Mouse (Mus musculus): ENCODE results near the gene Bend7.

Gene Bend7

DNA sequence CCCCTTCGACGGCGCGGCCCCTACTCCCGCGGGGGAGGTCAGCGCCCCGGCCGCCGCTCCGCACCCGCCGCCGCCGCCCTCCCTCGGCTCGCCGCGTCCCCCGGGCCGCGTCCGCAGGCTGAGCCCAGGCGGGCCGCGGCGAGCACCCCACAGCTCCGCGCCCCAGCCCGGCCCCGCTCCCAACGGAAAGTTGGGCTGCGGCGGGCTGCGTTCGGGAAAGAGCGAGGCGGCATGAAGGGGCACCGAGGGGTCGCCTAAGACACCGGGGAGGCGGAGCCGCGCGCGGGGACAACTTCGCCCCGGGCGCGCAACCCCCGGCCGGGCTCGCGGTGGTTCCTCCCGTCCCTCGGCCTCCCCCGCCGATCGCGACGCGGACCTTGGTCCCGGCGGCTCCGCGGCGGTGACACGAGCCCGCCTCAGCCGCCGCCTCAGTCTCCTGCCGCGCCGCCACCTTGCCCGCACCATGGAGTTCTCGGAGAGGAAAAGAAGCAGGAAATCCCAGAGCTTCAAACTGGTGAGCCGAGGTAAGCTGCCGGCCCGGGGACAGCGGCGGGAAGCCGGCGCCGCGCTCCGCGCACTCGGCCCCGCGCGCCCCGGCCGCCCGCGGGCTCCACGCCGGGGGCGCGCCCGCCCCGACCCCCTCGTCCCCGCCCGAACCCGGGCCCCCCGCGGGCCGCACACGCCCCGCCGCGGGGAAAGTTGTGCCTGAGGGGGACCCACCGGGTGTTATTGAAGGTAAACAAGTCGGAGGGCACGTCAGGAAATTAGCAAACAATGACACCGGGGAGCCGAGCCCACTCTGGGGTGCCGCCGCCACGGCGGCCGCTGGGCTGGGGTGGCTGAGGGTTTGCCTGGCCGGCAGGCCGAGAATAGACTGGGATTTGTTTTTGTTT is at the start of gene Bend7:
Gene Bend7, plus strand, starts transcription at position 63 of the 893 bp plus-strand sequence.
- peak; percentile 62 for ATAC-seq (ENCODE audit: low TSS enrichment)

DNA sequence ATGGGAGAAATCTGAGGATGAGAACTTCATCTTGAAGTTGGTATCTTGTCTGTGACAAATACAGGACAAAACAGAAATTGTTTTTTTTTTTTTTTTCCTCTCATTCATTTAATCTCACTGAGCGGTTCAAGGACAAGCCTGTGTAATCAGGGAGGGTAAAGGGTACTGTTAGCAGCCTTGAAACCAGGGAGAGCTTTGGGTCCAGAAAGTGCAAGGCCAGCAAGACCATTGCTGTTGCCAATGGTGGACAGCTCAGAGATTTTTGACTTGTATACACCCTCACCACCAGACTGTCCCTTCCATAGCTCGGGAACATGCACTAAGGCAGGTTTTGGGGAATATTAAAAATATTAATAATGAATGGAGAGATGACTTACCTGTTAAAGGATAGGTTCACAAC is 49.0 kb upstream of the Bend7 start:
- no peak for ATAC-seq (ENCODE audit: low TSS enrichment)

DNA sequence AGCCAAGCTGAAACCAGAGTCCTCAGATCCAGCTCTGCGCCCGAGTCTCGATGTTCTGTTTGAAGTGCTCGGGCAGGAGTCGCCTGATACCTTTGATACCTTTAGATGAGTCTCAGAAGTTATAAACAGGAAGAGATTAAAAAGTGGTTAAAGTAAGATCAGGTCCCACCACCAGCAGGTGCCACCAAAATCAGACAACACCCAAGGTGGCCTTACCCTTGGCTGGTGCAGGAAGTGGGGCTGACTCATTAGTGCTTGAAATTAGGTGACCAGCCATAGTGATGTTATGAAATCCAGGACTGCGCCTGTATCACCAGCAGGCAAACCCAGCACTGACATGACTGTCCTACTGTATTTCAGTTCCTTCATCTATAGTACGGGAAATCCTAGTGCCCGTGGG is 47.9 kb upstream of the Bend7 start:
- no peak for ATAC-seq (ENCODE audit: low TSS enrichment)

- no peak for ATAC-seq (ENCODE audit: low TSS enrichment)
These were observed 46.0 kb upstream of the Bend7 start for GRCm38 (mm10) chr2:4671636-4672035.

DNA sequence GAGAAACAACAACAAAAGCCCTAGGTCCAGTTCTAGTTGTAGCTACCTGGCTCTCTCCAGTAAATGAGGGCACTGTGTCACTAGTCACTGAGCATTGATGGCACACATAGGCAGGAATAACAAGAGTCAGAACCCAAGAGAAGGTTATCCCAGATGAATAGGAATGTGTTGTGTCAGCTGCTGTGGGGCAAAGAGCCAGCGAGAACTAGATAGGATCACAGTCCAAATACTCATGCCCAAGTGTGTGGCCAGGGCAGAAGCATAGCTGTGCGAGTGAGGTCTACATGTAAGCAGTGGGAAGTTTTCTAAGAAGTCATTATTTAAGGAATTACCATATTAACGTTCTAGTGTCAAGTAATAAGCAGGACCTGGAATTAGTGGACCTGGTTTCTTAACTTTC is 37.7 kb upstream of the Bend7 start:
- no peak for ATAC-seq (ENCODE audit: low TSS enrichment)

GRCm38 (mm10) chr2:4711262-4711661 is 6.4 kb upstream of the Bend7 start:
- ATAC-seq (ENCODE audit: low TSS enrichment) = no peak

DNA sequence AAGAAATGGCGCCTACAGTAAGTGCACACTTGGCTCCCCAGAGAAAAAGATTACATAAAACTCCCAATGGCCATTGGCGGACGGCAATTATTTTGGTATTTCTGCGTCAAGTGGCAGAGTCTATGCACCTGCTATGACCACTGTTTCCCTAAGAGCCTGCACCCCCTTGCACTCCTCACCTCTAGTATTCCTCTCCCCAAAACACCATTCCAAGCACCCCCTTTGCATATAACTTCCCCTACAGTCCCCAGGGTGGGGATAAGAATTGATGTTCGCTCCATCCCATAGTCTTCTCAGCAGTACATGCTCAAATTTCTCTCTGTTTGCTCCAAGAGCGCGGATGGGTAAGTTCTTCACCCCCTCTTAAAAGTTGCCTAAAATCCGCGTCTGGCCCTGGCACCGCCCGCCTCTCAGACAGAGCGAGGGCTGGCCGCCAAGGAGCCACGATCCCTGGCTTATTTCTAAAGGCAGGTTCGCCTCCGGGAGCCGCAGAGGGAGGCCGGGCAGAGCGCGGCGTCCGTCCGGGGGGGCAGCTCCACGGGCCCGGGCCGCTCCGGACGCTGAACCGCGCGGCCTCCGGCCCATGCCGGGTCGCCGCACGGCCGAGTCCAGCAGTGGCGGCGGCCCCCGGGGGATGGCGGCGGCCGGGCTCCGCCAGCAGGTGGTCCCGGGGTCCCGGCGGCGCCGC is 406 bp upstream of the Bend7 start:
- ATAC-seq (ENCODE audit: low TSS enrichment) = peak; percentile 41

- ATAC-seq (ENCODE audit: low TSS enrichment) = no peak
These were observed 5.5 kb downstream of the Bend7 start for GRCm38 (mm10) chr2:4723088-4723487.

GRCm38 (mm10) chr2:4730161-4730560 is 12.5 kb downstream of the Bend7 start:
- ATAC-seq (ENCODE audit: low TSS enrichment) = no peak

DNA sequence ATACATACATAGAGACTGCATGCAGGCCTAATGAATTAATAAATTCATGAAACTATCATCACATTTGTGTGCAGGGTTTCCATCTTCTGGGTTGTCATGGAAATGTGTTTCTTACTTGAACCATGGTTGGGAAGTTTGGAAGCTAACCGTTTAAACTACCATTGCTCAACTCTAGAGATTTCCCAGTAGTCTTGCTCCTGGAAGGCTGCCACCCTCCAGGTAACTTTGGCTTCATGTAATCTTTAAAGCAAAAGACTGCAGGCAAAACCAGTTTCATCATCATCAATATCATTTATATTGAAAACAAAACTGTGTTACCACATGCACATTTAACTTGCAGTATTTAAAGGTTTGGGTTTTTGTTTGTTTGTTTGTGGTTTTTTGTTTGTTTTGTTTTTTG is 16.3 kb downstream of the Bend7 start:
- ATAC-seq (ENCODE audit: low TSS enrichment) = no peak

DNA sequence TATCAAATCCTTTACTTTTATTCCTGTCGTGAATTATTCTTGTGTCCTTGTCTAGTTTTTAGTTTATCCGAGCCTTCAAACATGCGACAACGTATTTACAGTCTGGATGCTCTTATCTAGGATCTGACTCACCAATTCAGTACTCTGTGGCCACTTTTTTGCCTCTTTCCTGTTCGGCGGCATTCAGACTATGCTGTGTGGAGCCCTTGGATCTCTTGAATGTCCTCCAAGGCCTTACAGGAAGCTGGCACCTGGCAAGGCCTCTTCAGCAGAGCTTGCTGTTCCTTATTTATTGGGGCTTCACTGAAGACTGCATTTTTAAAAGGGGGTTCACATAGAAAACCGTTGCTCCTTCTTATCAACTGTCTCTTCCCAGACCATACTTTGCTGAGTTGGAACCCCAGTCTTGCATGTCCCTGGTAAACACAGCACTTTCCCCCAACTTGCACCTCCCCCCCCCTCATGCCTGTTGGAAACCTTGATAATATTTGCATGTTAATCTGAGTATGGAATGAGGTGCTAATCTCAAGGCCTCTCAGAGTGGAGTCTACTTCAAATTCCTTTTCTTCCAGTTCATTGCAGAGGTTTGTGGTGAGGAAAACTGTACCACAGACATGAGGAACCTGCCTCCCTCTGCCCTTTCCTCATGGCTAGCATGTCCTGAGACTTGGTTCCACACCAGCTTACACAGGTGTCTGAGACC is 18.6 kb downstream of the Bend7 start:
- ATAC-seq (ENCODE audit: low TSS enrichment) = no peak

DNA sequence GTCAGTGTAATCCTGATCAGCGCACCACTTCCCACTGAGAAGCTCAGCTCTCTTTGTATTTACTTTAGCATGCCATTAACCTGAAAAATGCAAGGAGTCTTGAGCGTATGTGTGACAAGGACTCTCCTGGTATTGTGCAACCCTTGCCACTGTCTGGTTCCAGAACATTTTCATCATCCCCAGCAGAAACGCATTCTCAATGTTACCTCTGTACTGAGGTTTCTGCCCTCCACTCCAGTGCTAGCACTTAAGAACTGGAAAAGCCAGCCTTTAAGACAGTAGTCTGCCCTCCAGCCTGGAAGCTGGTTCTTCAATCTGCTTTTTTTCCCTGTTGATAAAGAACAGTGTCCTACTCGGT is 19.1 kb downstream of the Bend7 start:
- ATAC-seq (ENCODE audit: low TSS enrichment) = no peak

- ATAC-seq (ENCODE audit: low TSS enrichment) = no peak
These were observed 34.3 kb downstream of the Bend7 start for GRCm38 (mm10) chr2:4751918-4752317.

GRCm38 (mm10) chr2:4755716-4756115 is 38.1 kb downstream of the Bend7 start:
- no peak for ATAC-seq (ENCODE audit: low TSS enrichment)

DNA sequence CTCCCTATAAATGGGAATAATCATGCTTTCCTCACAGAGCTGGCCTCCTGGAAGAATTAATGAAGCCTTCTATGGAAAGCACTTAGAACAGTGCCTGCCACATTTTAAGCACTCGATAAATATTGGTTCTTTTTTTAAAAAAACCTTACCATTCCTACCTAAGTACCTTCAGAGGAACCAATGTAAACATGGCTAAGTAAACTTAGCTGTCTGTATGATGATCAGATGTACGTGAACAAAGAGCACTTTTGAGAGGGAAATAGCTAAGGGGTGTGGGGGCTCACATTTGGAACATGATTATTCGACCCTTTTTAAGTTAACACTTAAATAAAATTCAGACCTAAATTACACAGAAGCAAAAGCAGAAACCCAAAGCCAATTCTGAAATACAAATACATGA is 39.6 kb downstream of the Bend7 start:
- no peak for ATAC-seq (ENCODE audit: low TSS enrichment)

- ATAC-seq (ENCODE audit: low TSS enrichment) = no peak
These were observed 43.1 kb downstream of the Bend7 start for GRCm38 (mm10) chr2:4760741-4761140.

DNA sequence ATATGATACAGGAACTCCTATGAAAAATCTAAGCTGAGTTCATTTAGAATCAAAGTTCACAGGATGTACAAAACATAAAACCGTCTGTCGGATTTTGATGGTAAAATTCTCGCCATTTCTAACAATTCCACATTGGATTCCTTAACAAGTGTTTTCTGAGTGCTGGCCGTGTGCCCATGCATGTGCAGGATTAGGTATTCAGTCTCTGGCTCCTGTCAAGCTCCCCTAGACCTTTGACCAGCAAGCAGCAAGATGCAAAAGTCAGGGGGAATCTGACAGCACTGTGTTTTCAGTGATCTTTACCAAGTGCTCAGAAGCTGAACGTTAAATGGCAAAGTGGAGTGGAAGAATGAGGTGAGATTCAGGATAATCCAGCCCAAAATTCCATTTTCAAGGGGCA is 44.3 kb downstream of the Bend7 start:
- ATAC-seq (ENCODE audit: low TSS enrichment) = no peak

DNA sequence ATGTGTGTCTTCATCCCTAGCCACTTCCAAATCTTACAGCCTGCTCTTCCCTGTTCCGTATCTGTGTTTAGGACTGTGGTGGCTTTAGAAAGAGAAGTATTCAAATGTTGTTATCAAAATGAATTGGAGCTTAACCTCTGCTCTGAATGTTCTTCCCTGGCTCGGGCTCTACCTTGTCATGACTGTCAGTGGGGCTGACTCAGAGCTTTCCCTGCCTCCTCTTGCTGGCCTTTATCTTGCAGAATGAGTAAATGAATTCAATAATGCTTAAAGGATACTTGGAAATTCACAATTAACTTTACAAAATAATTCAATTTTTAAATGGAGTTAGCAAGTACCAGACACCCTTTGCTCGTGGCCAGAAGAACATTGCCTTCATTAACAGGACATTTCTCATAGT is 46.4 kb downstream of the Bend7 start:
- no peak for ATAC-seq (ENCODE audit: low TSS enrichment)

GRCm38 (mm10) chr2:4770376-4770775 is 52.7 kb downstream of the Bend7 start:
- ATAC-seq (ENCODE audit: low TSS enrichment) = no peak

DNA sequence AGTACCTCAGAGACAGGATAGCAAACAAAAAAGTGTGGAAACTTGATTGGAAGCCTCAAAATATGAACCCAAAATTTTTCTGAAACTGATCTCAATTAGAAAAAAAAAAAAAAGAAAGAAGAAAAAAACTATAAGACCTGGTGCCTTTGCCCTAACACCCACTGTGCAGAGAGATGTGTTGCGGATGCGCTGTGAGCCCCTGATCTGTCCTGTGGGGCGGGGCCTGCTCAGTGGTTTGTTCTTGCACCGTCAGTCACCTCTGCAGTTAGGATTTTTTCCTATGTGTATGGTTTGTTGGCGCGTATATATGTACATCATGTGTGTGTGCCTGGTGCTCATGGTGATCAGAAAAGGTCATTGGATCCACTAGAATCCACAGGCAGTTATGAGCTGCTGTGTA is 56.3 kb downstream of the Bend7 start:
- ATAC-seq (ENCODE audit: low TSS enrichment) = no peak

DNA sequence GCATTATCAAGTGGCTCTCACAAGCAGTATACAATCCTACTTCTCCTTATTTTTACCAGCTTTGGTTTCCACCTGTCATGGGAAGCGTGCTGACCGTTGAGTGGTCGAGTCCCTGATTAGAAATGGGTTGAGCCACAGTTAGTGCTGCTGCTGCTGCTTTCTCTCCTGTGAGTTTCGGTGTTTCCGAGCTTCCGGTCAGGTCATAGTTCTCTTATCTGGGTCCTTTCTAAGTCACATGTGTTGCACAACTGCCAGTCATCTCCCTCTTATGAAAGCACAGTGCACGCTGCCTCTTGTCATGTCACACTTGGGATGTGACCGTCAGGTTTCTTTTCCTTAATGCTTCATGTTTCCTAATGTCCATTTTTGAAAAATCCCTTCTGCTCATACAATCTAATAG is 59.7 kb downstream of the Bend7 start:
- ATAC-seq (ENCODE audit: low TSS enrichment) = no peak

DNA sequence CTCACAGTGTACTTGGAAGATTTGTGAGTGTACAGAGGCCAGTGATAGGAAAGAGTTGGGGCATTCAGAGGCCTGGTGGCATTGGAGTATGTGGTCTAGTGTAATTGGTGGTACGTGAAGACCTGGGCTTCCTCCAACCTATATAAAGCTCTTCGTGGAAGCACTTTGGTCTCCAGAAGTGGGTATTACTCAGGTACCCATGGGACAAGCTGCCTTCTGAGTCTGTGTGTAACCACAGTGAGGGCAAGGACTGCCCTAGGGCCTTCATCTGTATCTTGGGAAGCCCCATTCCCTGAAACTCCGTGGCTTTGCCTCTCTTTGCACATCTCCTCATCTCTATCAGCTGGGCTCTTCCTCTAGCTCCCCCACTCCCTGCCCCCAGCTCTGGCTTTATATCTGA is 64.0 kb downstream of the Bend7 start:
- no peak for ATAC-seq (ENCODE audit: low TSS enrichment)

DNA sequence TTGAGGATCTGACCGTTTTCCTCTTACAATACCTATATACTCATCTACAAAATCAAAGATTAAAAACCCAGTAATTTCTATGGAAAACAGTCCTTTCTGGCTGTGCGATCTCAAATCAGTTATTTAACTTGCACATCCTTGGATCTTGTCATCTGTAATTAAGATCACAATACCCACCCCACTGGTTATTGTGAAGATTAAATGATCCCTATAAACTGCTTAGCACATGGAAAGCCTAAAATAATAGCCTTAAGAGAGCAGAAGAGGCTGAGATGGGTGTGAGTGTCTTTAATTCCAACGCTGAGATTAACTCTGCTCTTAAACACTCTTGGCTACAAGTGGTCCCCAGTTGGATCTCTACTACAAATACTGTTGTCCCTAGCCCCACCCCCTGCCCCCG is 64.8 kb downstream of the Bend7 start:
- ATAC-seq (ENCODE audit: low TSS enrichment) = no peak
